In the genomic region with DNA sequence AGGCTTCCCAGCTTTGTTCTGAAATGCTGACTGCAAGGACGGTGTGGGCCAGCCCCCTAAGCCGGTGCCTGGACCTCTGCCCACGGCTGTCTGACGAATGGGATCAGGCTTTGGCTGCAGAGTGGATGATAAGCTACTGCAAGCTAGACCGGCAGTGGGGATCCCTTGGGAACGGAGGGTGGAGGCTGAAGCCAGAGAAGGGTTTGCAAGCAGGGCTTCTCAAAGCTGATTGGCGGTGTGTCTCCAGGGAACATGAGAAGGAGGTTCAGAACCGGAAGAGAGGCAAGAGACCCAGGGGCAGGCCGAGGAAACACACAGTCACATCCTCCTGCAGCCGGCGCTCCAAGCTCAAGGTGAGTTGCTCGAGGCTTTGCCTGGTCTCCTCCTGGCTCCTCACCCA, we compare ENCODE assay signal across 9 mouse cellular contexts. TPM values are rescaled to one million over a fixed set of nuclear protein-coding genes. Genes with fewer than 3 reads are reported as not detected.
DNase-seq lines count a peak whose midpoint lies in the region; ATAC-seq and TF ChIP-seq lines count a peak whose summit lies in the region.
"Had no signal": no experiment of that assay in that cellular context is flagged by ENCODE, and none has a peak within 500 bp of the region (broad histone marks: within the 10 kb centered on the region; RNA-seq: fewer than 3 reads in every experiment).

No protein-coding gene starts in this region.

- H3K4me1 ChIP-seq in forebrain, embryonic 10.5 days: peaks cover 70% of the 10 kb centered on the region
- peaks cover 19% of the 10 kb centered on the region for H3K4me1 ChIP-seq in forebrain, embryonic 11.5 days (replicated peaks; ENCODE audit: control insufficient read depth, insufficient read depth, low read length)
- peaks cover 62% of the 10 kb centered on the region for H3K4me1 ChIP-seq in embryonic facial prominence, embryonic 10.5 days
- H3K4me1 ChIP-seq in heart, embryonic 16.5 days (ENCODE audit: control insufficient read depth, insufficient read depth, low read length): peaks cover 31% of the 10 kb centered on the region
- H3K4me1 ChIP-seq in limb, embryonic 14.5 days (ENCODE audit: control insufficient read depth, insufficient read depth, low read length): peaks cover 37% of the 10 kb centered on the region

- no peak overlapping the region for H3K27ac ChIP-seq in forebrain, embryonic 10.5 days
- no peak overlapping the region for H3K27ac ChIP-seq in forebrain, embryonic 11.5 days (ENCODE audit: low read depth, low read length)
- H3K27ac ChIP-seq in embryonic facial prominence, embryonic 10.5 days (replicated peaks): no peak overlapping the region
- H3K27ac ChIP-seq in heart, embryonic 16.5 days (ENCODE audit: low read length): no peak overlapping the region
- no peak overlapping the region for H3K27ac ChIP-seq in limb, embryonic 14.5 days (replicated peaks; ENCODE audit: low read depth, low read length)

- no peak overlapping the region for H3K4me2 ChIP-seq in forebrain, embryonic 11.5 days (ENCODE audit: low read depth, low read length, severe bottlenecking)
- H3K4me2 ChIP-seq in heart, embryonic 16.5 days (ENCODE audit: low read depth, low read length): peak overlapping the region; percentile 8; the same call in 1 of the 2 replicates
- H3K4me2 ChIP-seq in limb, embryonic 14.5 days (replicated peaks; ENCODE audit: low read depth, low read length, severe bottlenecking): peak overlapping the region; percentile 78; the same call in 1 of the 2 replicates

- DNase-seq in forebrain, embryonic 10.5 days (ENCODE audit: extremely low spot score, low spot score): no peak
- DNase-seq in forebrain, embryonic 11.5 days (ENCODE audit: low spot score): no peak
- no peak for DNase-seq in embryonic facial prominence, embryonic 10.5 days (ENCODE audit: low spot score)
- DNase-seq in limb, embryonic 14.5 days (ENCODE audit: low spot score): no peak
- DNase-seq in frontal cortex, postnatal 25 days (ENCODE audit: low spot score in 2 of 2): no peak
- no peak for DNase-seq in cerebellum, postnatal 4 days (ENCODE audit: low spot score in 2 of 2)
- no peak for DNase-seq in left cerebral cortex, postnatal 36 days (ENCODE audit: low spot score in 2 of 2)

- no peak for TF ChIP-seq POLR2A in limb, embryonic 14.5 days (IDR thresholded peaks at IDR 0.05; ENCODE audit: borderline replicate concordance, extremely low read depth, insufficient read depth, insufficient read length)

- peak overlapping the region; percentile 11; the same call in 1 of the 2 replicates for H3K4me3 ChIP-seq in forebrain, embryonic 10.5 days
- H3K4me3 ChIP-seq in forebrain, embryonic 11.5 days (ENCODE audit: low read depth, low read length): no peak overlapping the region
- peak overlapping the region; percentile 99 for H3K4me3 ChIP-seq in embryonic facial prominence, embryonic 10.5 days
- H3K4me3 ChIP-seq in heart, embryonic 16.5 days (ENCODE audit: low read length): no peak overlapping the region
- H3K4me3 ChIP-seq in limb, embryonic 14.5 days (replicated peaks; ENCODE audit: low read length): no peak overlapping the region

- peaks cover 67% of the 10 kb centered on the region for H3K36me3 ChIP-seq in forebrain, embryonic 10.5 days (replicated peaks)
- peaks cover 34% of the 10 kb centered on the region for H3K36me3 ChIP-seq in forebrain, embryonic 11.5 days (ENCODE audit: control insufficient read depth, insufficient read depth, low read length)
- peaks cover 72% of the 10 kb centered on the region for H3K36me3 ChIP-seq in embryonic facial prominence, embryonic 10.5 days (replicated peaks)
- peaks cover 26% of the 10 kb centered on the region for H3K36me3 ChIP-seq in heart, embryonic 16.5 days (ENCODE audit: control insufficient read depth, insufficient read depth)
- H3K36me3 ChIP-seq in limb, embryonic 14.5 days (ENCODE audit: control insufficient read depth, insufficient read depth, low read length): peaks cover 54% of the 10 kb centered on the region

- H3K9me3 ChIP-seq in forebrain, embryonic 10.5 days: no peaks in the 10 kb centered on the region
- no peaks in the 10 kb centered on the region for H3K9me3 ChIP-seq in forebrain, embryonic 11.5 days (ENCODE audit: control insufficient read depth, low read length)
- H3K9me3 ChIP-seq in embryonic facial prominence, embryonic 10.5 days: no peaks in the 10 kb centered on the region
- no peaks in the 10 kb centered on the region for H3K9me3 ChIP-seq in heart, embryonic 16.5 days (replicated peaks; ENCODE audit: control insufficient read depth, low read length)
- H3K9me3 ChIP-seq in limb, embryonic 14.5 days (ENCODE audit: control insufficient read depth, low read length): no peaks in the 10 kb centered on the region

- WGBS in forebrain, embryonic 10.5 days: 81% methylated on average over 12 of the region's 12 CpGs
- 81% methylated on average over 12 of the region's 12 CpGs for WGBS in forebrain, embryonic 11.5 days
- 67% methylated on average over 12 of the region's 12 CpGs for WGBS in embryonic facial prominence, embryonic 10.5 days
- 32% methylated on average over 12 of the region's 12 CpGs for WGBS in heart, embryonic 16.5 days
- 51% methylated on average over 12 of the region's 12 CpGs for WGBS in limb, embryonic 14.5 days

- intact Hi-C loops in left cerebral cortex, postnatal 36 days (cut with DNase I): no loop called here

- H3K9ac ChIP-seq in forebrain, embryonic 11.5 days (ENCODE audit: low read length): no peak overlapping the region
- no peak overlapping the region for H3K9ac ChIP-seq in heart, embryonic 16.5 days (ENCODE audit: low read length)
- no peak overlapping the region for H3K9ac ChIP-seq in limb, embryonic 14.5 days (ENCODE audit: low read depth, low read length, severe bottlenecking)

- peaks cover 9% of the 10 kb centered on the region for H3K27me3 ChIP-seq in forebrain, embryonic 10.5 days (ENCODE audit: poor library complexity, severe bottlenecking)
- H3K27me3 ChIP-seq in forebrain, embryonic 11.5 days (ENCODE audit: control insufficient read depth, insufficient read depth, low read length): peaks cover 6% of the 10 kb centered on the region
- H3K27me3 ChIP-seq in embryonic facial prominence, embryonic 10.5 days (replicated peaks; ENCODE audit: low read depth, poor library complexity, severe bottlenecking): peaks cover 7% of the 10 kb centered on the region
- H3K27me3 ChIP-seq in heart, embryonic 16.5 days (ENCODE audit: control insufficient read depth, insufficient read depth, low read length): peaks cover 4% of the 10 kb centered on the region
- no peaks in the 10 kb centered on the region for H3K27me3 ChIP-seq in limb, embryonic 14.5 days (ENCODE audit: control insufficient read depth, insufficient read depth, low read length)

- ATAC-seq in forebrain, embryonic 11.5 days (replicated peaks; ENCODE audit: low FRiP score): no peak
- ATAC-seq in heart, embryonic 16.5 days (replicated peaks; ENCODE audit: extremely low read depth, insufficient read depth, low FRiP score): peak; percentile 7; the same call in 1 of the 2 replicates
- no peak for ATAC-seq in limb, embryonic 14.5 days (ENCODE audit: low FRiP score, low read depth)

RNA-seq across cellular contexts. Expression of gene Cbx2, which starts 3.4 kb away (rescaled TPM):
- 115 and 127 TPM in 2 replicates for polyA plus RNA-seq in forebrain, embryonic 10.5 days (2016; fragmentation: Nextera tagmentation; extraction: Ambion mirVana)
- 101 and 103 TPM in 2 replicates for polyA plus RNA-seq in forebrain, embryonic 11.5 days (2014; fragmentation: Nextera tagmentation; extraction: Ambion mirVana)
- 150 and 152 TPM in 2 replicates for polyA plus RNA-seq in embryonic facial prominence, embryonic 10.5 days (2016; fragmentation: Nextera tagmentation; extraction: Ambion mirVana)
- 15.0 and 15.3 TPM in 2 replicates for polyA plus RNA-seq in heart, embryonic 16.5 days (2015; fragmentation: Nextera tagmentation; extraction: Ambion mirVana)
- 35.7 and 40.4 TPM in 2 replicates for polyA plus RNA-seq in limb, embryonic 14.5 days (2012; rRNA removed)
- 29.1 and 35.5 TPM in 2 replicates for polyA plus RNA-seq in limb, embryonic 14.5 days (2014; fragmentation: Nextera tagmentation; extraction: Ambion mirVana)
- total RNA-seq in left cerebral cortex, postnatal 36 days (2021): 1 to 10 TPM; 2.6 to 2.7 TPM

RNA-seq across cellular contexts. Expression of gene Cbx8, which starts 14.6 kb away (rescaled TPM):
- polyA plus RNA-seq in forebrain, embryonic 10.5 days (2016; fragmentation: Nextera tagmentation; extraction: Ambion mirVana): 9.5 and 11.3 TPM in 2 replicates
- 9.5 and 11.2 TPM in 2 replicates for polyA plus RNA-seq in forebrain, embryonic 11.5 days (2014; fragmentation: Nextera tagmentation; extraction: Ambion mirVana)
- 11.6 and 12.4 TPM in 2 replicates for polyA plus RNA-seq in embryonic facial prominence, embryonic 10.5 days (2016; fragmentation: Nextera tagmentation; extraction: Ambion mirVana)
- 7.0 and 7.5 TPM in 2 replicates for polyA plus RNA-seq in heart, embryonic 16.5 days (2015; fragmentation: Nextera tagmentation; extraction: Ambion mirVana)
- 6.9 and 7.2 TPM in 2 replicates for polyA plus RNA-seq in limb, embryonic 14.5 days (2012; rRNA removed)
- polyA plus RNA-seq in limb, embryonic 14.5 days (2014; fragmentation: Nextera tagmentation; extraction: Ambion mirVana): 10.1 and 12.6 TPM in 2 replicates
- total RNA-seq in left cerebral cortex, postnatal 36 days (2021): 10 to 100 TPM; 12.3 to 16.0 TPM

RNA-seq across cellular contexts. Expression of gene Enpp7, which starts 38.2 kb away (rescaled TPM):
- not detected in 2 replicates for polyA plus RNA-seq in forebrain, embryonic 10.5 days (2016; fragmentation: Nextera tagmentation; extraction: Ambion mirVana)
- polyA plus RNA-seq in forebrain, embryonic 11.5 days (2014; fragmentation: Nextera tagmentation; extraction: Ambion mirVana): not detected in 2 replicates
- not detected in 2 replicates for polyA plus RNA-seq in embryonic facial prominence, embryonic 10.5 days (2016; fragmentation: Nextera tagmentation; extraction: Ambion mirVana)
- polyA plus RNA-seq in heart, embryonic 16.5 days (2015; fragmentation: Nextera tagmentation; extraction: Ambion mirVana): 0.12 TPM in 1 of 2 replicates, not detected in the other
- 0.05 and 0.08 TPM in 2 replicates for polyA plus RNA-seq in limb, embryonic 14.5 days (2012; rRNA removed)
- not detected in 2 replicates for polyA plus RNA-seq in limb, embryonic 14.5 days (2014; fragmentation: Nextera tagmentation; extraction: Ambion mirVana)
- not detected for total RNA-seq in left cerebral cortex, postnatal 36 days (2021)
- total RNA-seq: liver, adult 2 months had no signal
- polyA plus RNA-seq: liver, adult 2 months had no signal

RNA-seq across cellular contexts. Expression of gene Cbx4, which starts 59.8 kb away (rescaled TPM):
- polyA plus RNA-seq in forebrain, embryonic 10.5 days (2016; fragmentation: Nextera tagmentation; extraction: Ambion mirVana): 3.3 and 4.6 TPM in 2 replicates
- 6.4 and 7.0 TPM in 2 replicates for polyA plus RNA-seq in forebrain, embryonic 11.5 days (2014; fragmentation: Nextera tagmentation; extraction: Ambion mirVana)
- 4.7 and 5.2 TPM in 2 replicates for polyA plus RNA-seq in embryonic facial prominence, embryonic 10.5 days (2016; fragmentation: Nextera tagmentation; extraction: Ambion mirVana)
- polyA plus RNA-seq in heart, embryonic 16.5 days (2015; fragmentation: Nextera tagmentation; extraction: Ambion mirVana): 11.5 and 12.6 TPM in 2 replicates
- 23.1 and 24.3 TPM in 2 replicates for polyA plus RNA-seq in limb, embryonic 14.5 days (2012; rRNA removed)
- 10.9 and 11.4 TPM in 2 replicates for polyA plus RNA-seq in limb, embryonic 14.5 days (2014; fragmentation: Nextera tagmentation; extraction: Ambion mirVana)
- total RNA-seq in left cerebral cortex, postnatal 36 days (2021): 10 to 100 TPM; 60.9 to 68.6 TPM

Comparison
In these comparisons a context has a peak if more than half of its experiments do, and no peak if none do; other contexts are left out.
1. H3K4me3 ChIP-seq: peak in forebrain, embryonic 10.5 days (single experiment) and embryonic facial prominence, embryonic 10.5 days (single experiment); none in forebrain, embryonic 11.5 days (single experiment), heart, embryonic 16.5 days (single experiment) and limb, embryonic 14.5 days (single experiment).